Mouse (Mus musculus) R1 (cell line): ENCODE measurements at regions not wholly inside any gene's neighbourhood (a gene's known extent, or its start where the extent isn't known, plus 50 kb on each side); places are given as distances from the start of the nearest gene placed in this dataset.

ENCODE experiments used
- DNase-seq: peaks from one replicate; pipeline ENCODE4 v3.0.0-alpha.2; 2018; ENCODE audit warnings: low read depth, low spot score

DNA sequence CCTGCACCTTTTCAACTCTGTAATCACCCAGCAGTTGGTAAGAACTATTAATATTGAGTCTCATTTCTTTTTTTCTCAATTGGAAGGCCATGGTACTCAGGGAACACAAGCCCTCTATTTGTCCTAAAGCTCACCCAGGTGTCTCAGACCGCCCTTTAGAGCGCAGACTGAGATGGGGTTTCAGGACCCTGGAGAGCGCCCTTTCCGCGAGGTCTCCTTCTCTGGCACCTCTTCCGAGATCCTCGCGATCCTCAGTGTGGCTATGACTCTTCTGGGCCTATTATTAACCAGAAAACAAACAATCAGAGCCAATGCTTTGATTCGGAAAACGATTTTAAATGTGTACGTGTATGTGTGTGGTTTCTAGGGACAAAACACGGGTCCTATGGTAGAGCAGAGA, 201.0 kb downstream of the Suds3 start:
- DNase-seq, result peak; percentile 62

DNA sequence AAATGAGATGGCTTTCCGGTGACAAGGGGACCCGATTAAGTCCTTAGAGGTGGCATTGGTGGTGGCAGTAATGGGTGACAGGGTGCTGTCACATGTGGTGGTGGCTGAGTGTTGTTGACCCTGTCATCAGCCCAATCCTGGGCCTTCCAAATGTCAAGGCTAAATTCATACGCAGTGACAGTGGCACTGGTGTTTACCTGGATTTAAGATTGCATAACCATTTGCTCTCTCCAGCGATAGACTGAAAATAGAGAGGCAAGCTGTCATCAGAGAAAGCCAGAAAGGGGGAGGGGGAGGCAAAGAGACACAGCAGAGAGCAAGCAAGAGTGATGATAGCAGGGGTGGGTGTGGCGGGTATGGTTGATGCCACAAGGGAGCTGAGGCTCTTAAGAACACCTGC, 215.1 kb downstream of the Suds3 start:
- DNase-seq, result no peak

DNA sequence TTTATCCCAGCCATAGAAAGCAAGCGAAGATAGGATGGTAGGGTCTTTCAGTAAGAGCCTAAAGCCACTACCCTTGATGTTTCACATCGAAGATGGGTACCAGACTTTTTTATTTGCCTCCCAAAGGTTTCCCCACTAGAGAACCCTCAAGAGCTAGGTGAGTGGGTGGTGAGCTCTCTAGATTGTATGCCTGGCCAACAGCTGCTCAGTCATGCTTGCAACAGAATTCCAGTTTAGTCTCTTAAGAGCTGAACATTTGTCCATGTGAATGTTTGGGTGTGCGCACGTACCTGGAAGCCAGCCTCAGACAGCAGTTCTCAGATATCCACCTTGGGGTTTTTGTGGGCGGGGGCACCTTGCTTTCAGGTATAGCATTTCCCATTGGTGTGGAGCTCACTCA, 218.5 kb downstream of the Suds3 start:
- DNase-seq, result no peak

DNA sequence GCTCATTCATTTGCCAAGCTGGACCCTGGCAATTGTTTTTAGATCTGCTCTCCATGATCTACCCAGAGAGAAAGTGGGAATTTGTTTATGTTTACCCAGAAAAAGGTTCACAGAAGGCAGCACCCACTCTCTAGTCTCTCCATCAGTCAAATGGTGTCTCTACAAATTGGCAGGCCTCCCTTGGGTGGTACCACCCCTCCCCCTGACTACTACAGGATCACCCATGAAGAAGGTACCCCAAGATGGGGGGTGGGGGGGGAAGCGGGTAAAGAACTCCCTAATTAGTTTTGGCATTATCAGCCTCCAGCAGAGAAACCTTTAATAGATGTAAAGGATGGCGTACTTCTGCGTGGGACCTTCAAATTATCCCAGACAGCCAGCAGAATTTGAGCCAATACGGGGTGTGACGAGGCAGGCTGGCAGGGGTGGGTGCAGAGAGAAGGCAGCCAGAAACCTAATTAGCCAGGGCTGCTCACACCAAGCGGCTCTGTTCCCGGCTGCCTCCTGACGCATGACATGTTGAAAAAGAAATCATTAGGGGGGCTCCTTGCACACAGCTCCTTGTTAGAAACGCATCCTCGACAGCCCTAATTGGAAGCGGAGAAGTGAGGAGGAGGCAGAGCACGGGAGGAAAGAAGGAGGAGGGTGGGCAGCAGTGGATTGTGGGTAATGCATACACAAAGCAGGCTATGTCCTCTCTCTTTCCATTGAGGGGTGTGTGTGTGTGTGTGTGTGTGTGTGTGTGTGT, 220.7 kb downstream of the Suds3 start:
- no peak for DNase-seq

DNA sequence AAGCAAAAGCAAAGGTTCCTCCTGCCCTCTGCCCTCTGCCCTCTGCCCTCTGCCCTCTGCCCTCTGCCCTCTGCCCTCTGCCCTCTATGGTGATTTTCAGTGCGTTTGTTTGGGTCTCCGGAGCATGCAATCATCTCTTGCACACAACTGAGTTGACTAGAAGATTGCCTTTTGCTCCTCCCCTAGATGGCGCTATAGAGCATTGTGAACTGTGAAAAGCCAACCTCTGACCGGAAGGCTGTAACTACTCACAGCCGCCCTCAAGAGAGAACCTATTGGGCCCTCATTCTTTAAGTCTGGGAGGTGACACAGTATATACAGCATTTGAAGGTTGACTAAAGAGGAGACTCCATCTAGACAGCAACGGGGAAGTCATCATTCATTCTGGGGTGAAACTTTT, 221.3 kb downstream of the Suds3 start:
- peak; percentile 63 for DNase-seq

DNA sequence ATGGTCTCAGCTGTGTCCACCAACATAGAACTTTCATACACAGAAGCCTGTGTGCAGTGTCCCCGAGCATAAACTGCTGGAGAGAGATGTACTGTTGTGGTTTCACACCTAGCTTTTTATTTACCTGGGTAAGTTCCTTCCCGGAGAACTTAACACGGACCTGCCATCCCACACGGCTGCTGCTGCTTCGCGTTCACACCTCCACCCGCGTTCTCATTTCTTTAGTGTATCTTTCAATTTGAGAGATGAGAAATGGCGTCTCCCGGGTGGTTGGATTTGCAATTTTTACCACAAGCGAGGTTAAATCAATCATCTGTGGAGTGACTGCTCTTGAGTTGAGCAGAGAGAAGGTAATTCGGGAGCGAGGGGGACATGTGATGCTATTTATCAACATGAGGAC, 223.0 kb downstream of the Suds3 start:
- no peak for DNase-seq

DNA sequence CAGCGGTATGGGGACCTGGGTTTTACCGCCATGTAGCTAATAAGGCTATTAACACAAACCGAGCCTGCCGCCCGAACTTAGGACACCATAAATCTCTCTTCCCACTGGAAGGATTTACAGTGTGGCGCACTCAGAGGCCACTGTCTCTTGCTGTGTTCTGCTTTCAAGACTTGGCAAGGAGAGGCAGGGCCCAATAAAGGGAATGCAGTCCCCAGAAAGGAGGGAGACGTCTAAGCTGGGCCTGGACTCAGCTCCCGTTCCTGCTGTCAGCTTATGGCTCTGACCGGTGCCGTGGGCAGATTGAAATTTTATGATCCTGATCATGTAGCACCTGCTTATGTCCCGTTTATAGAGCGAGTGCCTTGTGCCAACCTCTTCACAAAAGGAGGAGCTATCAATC, 226.7 kb downstream of the Suds3 start:
- DNase-seq, result no peak

DNA sequence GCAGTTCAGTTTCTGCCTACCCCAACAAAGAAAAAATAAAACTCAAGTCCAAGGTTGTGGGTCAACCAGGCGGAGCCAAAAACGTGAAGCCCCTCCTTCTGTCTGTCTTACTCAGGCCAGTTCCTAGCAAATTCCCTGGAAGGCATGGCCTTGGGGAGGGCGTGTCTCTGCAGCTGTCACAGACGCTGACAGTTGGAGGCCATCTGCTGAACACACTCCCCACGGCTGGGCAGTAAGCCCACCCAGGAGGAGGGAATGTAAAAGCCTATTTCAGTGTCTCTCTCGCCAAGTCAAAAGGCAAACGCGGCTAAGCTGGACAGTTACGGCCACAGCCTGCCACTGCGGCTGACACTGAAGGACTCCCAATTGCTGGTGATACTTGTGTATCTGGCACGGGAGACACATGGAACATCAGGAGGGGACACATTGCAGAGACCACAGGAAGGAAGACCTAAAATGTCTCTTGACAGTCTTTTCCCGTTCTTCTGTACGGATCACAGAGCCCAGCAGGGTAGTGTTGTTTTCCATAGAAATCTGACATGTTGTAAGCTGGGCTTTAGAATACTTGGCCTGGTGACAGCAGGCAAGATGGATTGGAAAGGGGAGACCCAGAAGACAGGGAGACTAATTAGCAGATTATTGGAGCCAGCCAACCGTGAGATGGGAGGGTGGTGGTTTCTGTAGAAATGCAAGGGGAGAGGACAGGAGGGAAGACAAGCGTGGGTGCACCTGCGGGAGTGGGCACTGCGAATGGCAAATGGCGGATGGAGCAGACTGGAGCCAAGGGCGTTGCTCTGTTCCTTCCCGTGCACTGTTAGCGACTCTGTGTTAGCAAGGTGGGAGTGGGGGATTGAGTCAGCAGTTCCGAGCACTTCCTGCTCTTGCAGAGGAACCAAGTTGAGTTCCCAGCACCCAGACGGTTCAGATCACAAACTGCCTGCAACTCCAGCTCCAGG, 229.5 kb downstream of the Suds3 start:
- DNase-seq, result peak; percentile 59

DNA sequence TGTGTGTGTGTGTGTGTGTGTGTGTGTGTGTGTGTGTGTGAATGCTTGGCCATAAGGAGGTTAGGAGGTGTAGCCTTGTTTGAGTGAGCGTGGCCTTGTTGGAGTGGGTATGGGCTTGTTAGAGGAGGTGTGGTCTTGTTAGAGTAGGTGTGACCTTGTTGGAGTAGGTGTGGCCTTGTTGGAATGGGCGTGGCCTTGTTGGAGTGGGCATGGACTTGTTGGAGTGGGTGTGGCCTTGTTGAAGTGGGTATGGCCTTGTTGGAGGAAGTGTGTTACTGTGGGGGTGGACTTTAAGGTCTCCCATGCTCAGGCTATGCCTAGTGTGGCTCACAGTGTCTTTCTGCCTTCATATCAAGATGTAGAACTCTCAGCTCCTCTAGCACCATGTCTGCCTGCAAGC, 236.2 kb downstream of the Suds3 start:
- DNase-seq, result peak; percentile 72

DNA sequence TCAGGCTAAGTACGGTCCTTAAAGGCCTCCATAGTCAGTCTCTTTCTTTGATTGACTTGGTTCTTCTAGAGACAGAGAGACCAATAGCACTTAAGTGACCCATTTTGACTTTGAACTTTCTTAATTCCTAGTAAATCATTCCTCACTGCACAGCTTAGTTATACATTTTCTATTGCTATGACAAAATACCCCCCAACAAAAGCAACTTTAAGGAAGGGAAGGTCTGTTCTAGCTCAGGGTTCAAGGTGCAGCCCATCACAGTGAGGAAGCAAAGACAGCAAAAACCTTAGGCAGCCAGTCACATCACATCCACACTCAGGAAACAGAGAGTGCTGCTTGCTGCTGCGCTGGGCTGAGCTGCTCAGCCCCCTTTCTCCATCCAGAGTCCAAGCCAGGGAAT, 241.0 kb downstream of the Suds3 start:
- DNase-seq, result no peak

DNA sequence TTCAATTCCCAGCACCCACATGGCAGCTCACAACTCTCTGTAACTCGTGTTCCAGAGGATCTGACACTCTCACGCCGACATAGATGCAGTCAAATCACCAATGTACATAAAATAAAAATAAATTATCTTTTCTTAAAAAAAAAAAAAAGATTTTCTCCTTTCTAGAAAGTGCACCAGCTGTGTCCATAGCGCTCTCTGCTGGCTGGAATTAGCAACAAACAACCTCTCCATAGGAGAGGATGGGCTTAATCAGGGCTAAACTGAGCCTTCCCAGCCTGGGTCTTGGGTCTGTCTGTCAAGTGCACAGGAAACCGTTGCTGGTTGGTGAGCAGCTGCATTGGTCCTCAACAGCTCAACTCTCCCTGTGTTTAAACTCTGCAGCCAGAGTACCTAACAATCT, 247.8 kb downstream of the Suds3 start:
- peak; percentile 67 for DNase-seq

DNA sequence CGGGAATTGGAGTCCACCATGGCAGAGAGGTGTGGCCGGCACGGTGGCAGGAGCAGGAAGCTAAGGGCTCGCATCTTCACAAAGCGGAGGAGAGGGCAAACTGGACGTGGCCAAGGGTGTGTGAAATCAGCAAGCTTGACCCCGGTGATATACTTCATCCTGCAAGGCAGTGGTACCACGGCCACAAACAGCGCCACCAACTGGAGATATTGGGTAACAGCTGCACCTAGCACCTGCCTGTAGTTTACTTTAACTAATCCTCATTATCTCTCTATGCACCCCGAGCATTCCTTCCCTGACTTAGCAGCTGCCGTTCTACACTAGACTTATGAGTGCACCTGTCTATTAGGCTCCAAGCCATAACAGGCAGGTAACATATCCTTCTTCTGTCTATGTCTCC, 251.6 kb downstream of the Suds3 start:
- DNase-seq, result peak; percentile 49

DNA sequence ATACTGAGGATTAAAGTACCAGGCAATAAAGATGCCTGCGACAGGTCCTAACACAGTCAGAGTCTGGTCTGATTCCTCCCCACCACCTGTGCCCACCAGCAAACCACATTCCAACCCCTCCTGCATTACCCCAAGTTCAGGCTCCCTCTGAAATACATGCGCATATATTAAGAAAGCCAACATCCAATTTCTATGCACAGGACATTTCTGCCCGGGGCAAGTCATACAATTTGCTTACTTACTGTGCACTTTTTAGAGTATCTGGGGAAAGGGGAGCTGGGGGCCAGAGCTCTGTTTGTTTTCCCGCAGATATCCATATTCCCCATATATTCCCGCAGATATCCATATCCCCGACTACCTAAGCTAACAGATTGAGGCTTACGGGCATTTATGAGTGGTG, 261.1 kb upstream of the Srrm4 start:
- no peak for DNase-seq

DNA sequence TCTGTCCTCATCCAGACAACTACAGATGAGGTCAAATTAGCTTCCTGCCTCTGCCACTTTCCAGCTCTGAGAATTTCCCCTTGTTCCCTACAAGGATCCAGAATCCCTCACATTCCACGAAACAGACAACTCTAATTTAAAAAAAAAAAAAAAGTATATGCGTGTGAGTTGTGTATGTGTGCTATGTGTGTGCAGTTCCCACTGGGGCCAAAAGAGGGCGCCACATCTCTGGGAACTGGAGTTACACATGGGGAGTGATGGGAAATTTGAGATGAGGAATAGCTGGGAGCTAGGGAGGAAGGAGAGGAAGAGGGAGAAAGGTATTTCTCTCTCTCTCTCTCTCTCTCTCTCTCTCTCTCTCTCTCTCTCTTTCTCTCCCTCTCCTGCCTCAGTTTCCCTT, 240.3 kb upstream of the Srrm4 start:
- DNase-seq, result peak; percentile 36

DNA sequence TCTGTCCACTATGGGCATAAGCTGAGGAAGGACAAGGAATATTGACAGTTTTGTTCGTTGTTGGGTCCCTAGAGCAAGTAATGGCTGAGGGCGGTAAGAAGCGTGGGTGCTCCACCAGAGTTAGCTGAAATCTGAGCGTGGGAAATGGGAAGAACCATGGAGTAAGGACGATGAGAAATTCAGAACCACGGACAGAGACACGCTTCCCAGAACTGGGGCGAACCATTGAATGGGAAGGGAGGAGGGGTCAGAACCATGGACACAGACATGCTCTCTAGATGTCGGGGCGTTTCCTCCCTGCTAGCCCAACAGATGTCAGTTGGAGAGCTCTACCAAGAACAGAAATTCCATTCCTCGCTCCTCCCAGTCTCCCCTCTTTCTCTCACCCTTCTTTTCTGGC, 238.2 kb upstream of the Srrm4 start:
- peak; percentile 94 for DNase-seq

DNA sequence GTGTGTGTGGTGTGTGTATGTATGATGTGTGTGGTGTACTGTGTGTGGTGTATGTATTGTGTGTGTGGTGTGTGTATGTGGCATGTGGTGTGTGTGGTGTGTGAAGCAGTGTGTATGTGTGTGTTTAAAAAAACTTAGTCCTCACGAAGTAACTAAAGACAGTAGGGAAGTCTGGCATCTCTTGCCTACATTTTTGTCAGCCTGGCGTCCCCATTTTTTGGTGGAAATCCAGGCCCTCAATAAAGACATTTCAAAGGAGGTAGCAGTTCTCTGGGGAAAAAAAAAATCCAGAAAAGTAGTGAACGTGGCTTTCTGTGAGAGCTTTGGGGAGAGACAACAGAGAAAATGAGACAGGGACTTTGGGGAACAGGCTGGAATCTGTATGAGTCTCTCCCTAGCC, 231.6 kb upstream of the Srrm4 start:
- no peak for DNase-seq

DNA sequence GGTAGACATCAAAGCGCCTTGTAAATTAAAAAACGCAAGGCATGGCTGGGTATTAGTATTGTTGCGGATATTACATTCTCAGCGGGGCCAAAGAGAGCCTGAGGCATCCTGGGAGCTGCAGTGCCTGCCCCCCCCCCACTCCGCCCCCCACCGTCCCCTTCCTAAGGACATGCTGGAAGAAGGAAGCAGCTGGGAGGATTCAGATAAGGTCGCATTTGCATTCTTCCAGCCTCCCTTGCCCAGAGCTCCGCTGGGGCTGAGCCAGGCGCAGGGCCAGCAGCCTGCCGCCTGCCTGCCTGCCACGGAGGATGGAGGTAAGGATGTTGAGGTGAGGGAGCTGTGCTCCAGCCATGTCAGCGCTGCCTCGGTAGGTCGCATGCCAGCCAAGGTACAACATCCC, 230.5 kb upstream of the Srrm4 start:
- no peak for DNase-seq

DNA sequence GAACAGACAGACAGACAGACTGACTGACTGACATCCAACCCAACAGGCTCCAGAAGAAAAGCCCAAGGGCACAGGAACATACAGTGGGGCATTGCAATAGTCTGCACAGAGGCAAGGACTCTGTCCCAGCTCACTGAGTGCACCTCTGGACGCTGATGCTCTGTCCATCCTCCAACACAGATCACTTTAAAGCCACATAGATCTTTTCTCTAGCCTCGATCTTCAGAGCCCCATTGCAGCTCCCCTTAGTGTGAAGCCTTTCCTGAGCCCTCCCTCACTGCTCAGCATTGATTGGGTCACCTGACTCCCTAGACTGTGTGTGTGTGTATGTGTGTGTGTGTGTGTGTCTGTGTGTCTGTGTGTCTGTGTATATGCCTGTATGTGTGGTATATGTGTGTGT, 218.2 kb upstream of the Srrm4 start:
- no peak for DNase-seq

DNA sequence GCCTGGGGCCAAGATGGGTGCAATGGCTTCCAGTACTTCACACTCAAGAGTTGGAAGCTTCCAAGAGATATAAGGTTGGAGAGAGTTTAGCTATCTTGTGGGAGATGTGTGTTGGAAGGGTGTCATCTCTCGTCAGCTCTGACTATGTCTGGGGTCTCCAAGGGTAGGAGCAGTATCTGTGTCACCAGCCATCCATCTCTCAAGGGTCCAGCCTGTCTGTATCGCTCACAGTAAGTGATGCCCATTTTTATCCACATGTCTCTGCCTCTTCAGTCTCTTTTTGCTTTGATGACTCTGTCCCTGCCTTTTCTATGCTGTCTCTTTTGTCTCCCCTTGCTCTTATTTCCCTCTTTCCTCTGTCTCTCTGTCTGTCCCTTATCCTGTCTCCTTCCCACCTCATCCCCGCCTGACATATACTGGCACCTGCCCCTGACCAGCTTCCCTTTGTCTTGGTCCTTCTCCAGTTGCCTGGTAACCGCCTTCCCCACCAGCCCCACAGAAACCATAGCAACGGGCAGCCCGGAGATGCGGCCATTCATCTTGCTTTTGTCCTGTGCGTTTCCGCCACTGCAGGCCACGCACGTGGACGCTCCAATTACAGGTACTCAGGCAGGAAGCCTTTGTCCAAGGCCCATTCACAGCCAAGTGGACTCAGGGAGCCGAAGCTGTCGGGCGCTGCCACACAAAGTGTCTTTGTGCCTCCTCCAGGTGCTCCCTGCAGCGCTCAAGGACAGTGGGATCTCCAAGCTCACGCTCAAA, 217.6 kb upstream of the Srrm4 start:
- peak; percentile 78 for DNase-seq

DNA sequence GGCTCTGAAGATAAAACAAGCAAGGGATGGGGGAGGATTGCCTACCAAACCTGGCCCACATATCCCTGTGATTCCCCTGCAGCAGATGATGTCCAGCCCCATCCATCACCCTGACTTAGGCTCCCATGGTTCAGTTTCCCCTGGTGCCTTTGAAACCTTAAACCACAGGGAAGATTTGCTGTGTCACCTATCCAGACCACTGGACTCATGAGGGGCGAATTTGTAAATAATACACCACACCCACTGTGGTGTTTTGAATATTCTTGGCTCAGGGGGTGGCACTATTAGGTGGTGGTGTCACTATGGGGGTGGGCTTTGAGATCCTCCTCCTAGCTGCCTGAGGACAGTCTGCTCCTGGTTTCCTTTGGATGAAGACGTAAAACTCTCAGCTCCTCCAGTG, 205.8 kb upstream of the Srrm4 start:
- DNase-seq, result peak; percentile 78

DNA sequence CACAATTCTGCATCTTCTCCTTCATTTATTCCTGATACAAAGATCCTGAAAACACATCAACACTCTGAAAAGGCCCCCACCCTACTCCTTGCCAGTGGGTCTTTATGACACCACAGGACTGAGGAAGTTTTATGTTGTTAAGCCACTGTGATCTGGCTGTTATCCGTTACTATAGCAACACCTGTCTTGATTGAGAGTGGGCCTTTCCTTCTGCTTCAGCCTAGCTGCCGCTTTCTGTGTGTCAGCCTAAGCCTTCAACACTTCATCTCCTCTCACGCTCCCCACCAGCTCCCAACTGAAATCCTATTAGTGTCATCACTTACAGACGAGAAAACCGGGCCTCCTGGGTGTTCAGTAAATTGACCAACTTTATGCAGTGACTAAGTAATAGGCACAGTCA, 203.6 kb upstream of the Srrm4 start:
- peak; percentile 38 for DNase-seq

DNA sequence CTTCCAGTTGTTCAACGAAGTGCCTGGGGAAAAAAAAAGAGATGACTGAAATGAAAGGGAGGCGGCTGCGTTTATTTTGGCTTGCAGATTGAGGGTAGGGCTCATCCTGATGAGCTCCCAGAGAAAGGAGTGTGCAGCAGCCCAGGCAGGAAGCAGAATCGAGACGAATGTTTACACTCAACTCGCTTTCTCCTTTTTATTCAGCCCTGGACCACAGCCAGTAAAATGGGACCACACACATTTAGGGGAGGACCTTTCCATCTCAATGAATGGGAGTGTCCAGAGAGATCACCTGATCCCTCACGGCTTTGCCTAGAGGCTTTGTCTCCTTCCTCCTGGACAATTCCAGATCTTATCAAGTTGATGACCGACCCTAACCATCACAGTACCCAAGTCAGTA, 198.8 kb upstream of the Srrm4 start:
- DNase-seq, result peak; percentile 93
